Mouse (Mus musculus): ENCODE data around the gene Upp1. TPM values are rescaled to one million over a fixed set of nuclear protein-coding genes. Genes with fewer than 3 reads are reported as not detected.
A peak's percentile ranks its signal among the peaks of the same experiment; 100 is the strongest.

Gene Upp1
- polyA plus RNA-seq, 1 experiment from 2014 or later = 8.6 TPM

GRCm38 (mm10) chr11:9119231-9120020 lies 1.5 kb downstream of the Upp1 start:
- peaks cover 53% of the 10 kb centered on the region for H3K27me3 ChIP-seq (ENCODE audit: control insufficient read depth, insufficient read depth, low read length)
- H3K4me2 ChIP-seq (replicated peaks; ENCODE audit: low read depth, low read length) = peak overlapping the region; percentile 88
- ATAC-seq (ENCODE audit: low FRiP score, low TSS enrichment) = no peak
- peaks cover 8% of the 10 kb centered on the region; the same call in 1 of the 2 replicates for H3K4me1 ChIP-seq (ENCODE audit: control insufficient read depth, insufficient read depth, low read length)
- no peaks in the 10 kb centered on the region for H3K9me3 ChIP-seq (ENCODE audit: control insufficient read depth, low read length)
- H3K36me3 ChIP-seq (ENCODE audit: control insufficient read depth, insufficient read depth, low read length) = no peaks in the 10 kb centered on the region
- WGBS = 9% methylated on average over 22 of the region's 22 CpGs
- peak overlapping the region; percentile 34 for H3K4me3 ChIP-seq (ENCODE audit: low read length)
- no peak overlapping the region for H3K27ac ChIP-seq (ENCODE audit: low read depth, low read length)
- no peak overlapping the region; the same call in 1 of the 2 replicates for H3K9ac ChIP-seq (ENCODE audit: low read depth, low read length)

DNA sequence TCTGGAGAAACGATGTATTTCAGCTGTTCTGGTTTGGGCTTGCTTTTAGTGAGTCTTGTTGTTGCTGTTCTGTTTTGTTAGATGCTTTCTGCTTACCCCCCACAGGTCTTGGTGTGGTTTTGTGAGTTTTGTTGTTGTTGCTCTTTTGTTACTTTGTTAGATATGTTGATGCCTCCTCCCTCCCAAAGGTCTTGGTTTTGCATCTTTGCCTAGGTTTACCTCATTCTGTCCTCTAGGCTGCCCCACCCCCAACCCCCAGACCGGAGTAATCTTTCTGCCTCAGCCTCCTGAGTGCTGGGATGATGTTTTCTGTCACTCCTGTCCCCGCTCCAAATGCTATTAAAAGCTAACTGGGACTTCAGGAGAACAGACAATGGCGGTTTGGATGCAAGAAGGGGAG lies 4.4 kb downstream of the Upp1 start:
- H3K9me3 ChIP-seq (ENCODE audit: control insufficient read depth, low read length) = no peaks in the 10 kb centered on the region
- H3K4me2 ChIP-seq (replicated peaks; ENCODE audit: low read depth, low read length) = no peak overlapping the region
- no peak for ATAC-seq (ENCODE audit: low FRiP score, low TSS enrichment)
- H3K4me1 ChIP-seq (ENCODE audit: control insufficient read depth, insufficient read depth, low read length) = peaks cover 8% of the 10 kb centered on the region; the same call in 1 of the 2 replicates
- 79% methylated on average over 4 of the region's 4 CpGs for WGBS
- no peak overlapping the region for H3K4me3 ChIP-seq (ENCODE audit: low read length)
- H3K36me3 ChIP-seq (ENCODE audit: control insufficient read depth, insufficient read depth, low read length) = no peaks in the 10 kb centered on the region
- H3K27ac ChIP-seq (ENCODE audit: low read depth, low read length) = no peak overlapping the region
- peaks cover 35% of the 10 kb centered on the region for H3K27me3 ChIP-seq (ENCODE audit: control insufficient read depth, insufficient read depth, low read length)
- H3K9ac ChIP-seq (ENCODE audit: low read depth, low read length) = no peak overlapping the region

- 69% methylated on average over 5 of the region's 5 CpGs for WGBS
- Histone ChIP-seq H3K4me3 (ENCODE audit: low read length) (no peak overlapping the region), H3K9ac (ENCODE audit: low read depth, low read length) (no peak overlapping the region), H3K4me2 (replicated peaks; ENCODE audit: low read depth, low read length) (no peak overlapping the region), H3K4me1 (ENCODE audit: control insufficient read depth, insufficient read depth, low read length) (no peaks in the 10 kb centered on the region), H3K36me3 (ENCODE audit: control insufficient read depth, insufficient read depth, low read length) (no peaks in the 10 kb centered on the region), H3K9me3 (ENCODE audit: control insufficient read depth, low read length) (no peaks in the 10 kb centered on the region), H3K27ac (ENCODE audit: low read depth, low read length) (no peak overlapping the region), H3K27me3 (ENCODE audit: control insufficient read depth, insufficient read depth, low read length) (no peaks in the 10 kb centered on the region)
- no peak for ATAC-seq (ENCODE audit: low FRiP score, low TSS enrichment)
These were observed 8.6 kb downstream of the Upp1 start for GRCm38 (mm10) chr11:9126373-9127107.

DNA sequence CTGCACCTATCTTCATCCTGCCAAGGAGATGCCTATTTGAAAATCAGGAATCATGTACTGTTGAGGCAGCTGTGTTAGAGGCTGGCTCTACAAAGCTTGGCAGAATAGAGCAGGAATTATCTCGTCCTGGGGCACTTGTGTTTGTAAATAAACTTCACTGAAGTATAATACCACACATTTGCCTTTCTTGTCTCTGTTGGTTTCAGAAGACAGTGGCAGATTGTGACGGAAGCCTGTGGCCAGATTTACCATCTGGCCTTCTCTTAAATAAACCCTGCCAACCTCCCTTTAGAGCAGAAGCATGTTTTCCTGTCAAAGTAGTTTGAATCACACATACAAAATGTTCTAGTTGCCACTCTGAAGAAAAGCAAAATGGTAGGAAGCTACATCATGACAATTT lies 10.2 kb downstream of the Upp1 start:
- Histone ChIP-seq H3K4me2 (replicated peaks; ENCODE audit: low read depth, low read length) (no peak overlapping the region), H3K9me3 (ENCODE audit: control insufficient read depth, low read length) (no peaks in the 10 kb centered on the region), H3K9ac (ENCODE audit: low read depth, low read length) (no peak overlapping the region), H3K36me3 (ENCODE audit: control insufficient read depth, insufficient read depth, low read length) (no peaks in the 10 kb centered on the region), H3K27me3 (ENCODE audit: control insufficient read depth, insufficient read depth, low read length) (no peaks in the 10 kb centered on the region), H3K4me3 (ENCODE audit: low read length) (no peak overlapping the region), H3K4me1 (ENCODE audit: control insufficient read depth, insufficient read depth, low read length) (no peaks in the 10 kb centered on the region), H3K27ac (ENCODE audit: low read depth, low read length) (no peak overlapping the region)
- ATAC-seq (ENCODE audit: low FRiP score, low TSS enrichment) = no peak
- 74% methylated on average over 2 of the region's 2 CpGs for WGBS

- Histone ChIP-seq H3K4me2 (replicated peaks; ENCODE audit: low read depth, low read length) (no peak overlapping the region), H3K4me1 (ENCODE audit: control insufficient read depth, insufficient read depth, low read length) (no peaks in the 10 kb centered on the region), H3K36me3 (ENCODE audit: control insufficient read depth, insufficient read depth, low read length) (no peaks in the 10 kb centered on the region), H3K27ac (ENCODE audit: low read depth, low read length) (no peak overlapping the region), H3K4me3 (ENCODE audit: low read length) (no peak overlapping the region), H3K9ac (ENCODE audit: low read depth, low read length) (no peak overlapping the region), H3K9me3 (ENCODE audit: control insufficient read depth, low read length) (no peaks in the 10 kb centered on the region), H3K27me3 (ENCODE audit: control insufficient read depth, insufficient read depth, low read length) (no peaks in the 10 kb centered on the region)
- 93% methylated on average over 8 of the region's 8 CpGs for WGBS
- ATAC-seq (ENCODE audit: low FRiP score, low TSS enrichment) = no peak
These were observed 11.6 kb downstream of the Upp1 start for GRCm38 (mm10) chr11:9129528-9129927.

DNA sequence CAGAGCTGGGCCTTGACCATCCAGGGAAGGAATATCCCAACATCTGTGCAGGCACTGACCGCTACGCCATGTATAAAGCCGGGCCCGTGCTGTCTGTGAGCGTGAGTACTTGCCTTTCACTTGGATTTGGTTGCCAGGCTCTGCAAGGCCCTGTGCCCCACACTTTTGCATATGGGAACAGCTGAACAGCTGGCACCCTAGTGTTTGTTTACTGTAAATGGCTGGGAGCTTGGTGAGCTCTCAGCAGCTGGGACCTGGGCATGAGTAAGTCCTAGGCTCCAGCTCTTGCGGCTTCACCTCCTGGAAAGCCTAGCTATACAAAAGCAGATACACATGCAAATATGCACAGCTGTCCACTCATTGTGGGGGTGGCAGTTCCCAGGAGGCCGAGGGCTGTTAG lies 13.8 kb downstream of the Upp1 start:
- Histone ChIP-seq H3K9me3 (ENCODE audit: control insufficient read depth, low read length) (no peaks in the 10 kb centered on the region), H3K9ac (ENCODE audit: low read depth, low read length) (no peak overlapping the region), H3K4me3 (ENCODE audit: low read length) (no peak overlapping the region), H3K4me1 (ENCODE audit: control insufficient read depth, insufficient read depth, low read length) (no peaks in the 10 kb centered on the region), H3K4me2 (replicated peaks; ENCODE audit: low read depth, low read length) (no peak overlapping the region), H3K27ac (ENCODE audit: low read depth, low read length) (no peak overlapping the region), H3K36me3 (ENCODE audit: control insufficient read depth, insufficient read depth, low read length) (no peaks in the 10 kb centered on the region), H3K27me3 (ENCODE audit: control insufficient read depth, insufficient read depth, low read length) (no peaks in the 10 kb centered on the region)
- 94% methylated on average over 7 of the region's 7 CpGs for WGBS
- no peak for ATAC-seq (ENCODE audit: low FRiP score, low TSS enrichment)

GRCm38 (mm10) chr11:9135589-9136246 lies 17.8 kb downstream of the Upp1 start:
- Histone ChIP-seq H3K36me3 (ENCODE audit: control insufficient read depth, insufficient read depth, low read length) (no peaks in the 10 kb centered on the region), H3K9ac (ENCODE audit: low read depth, low read length) (no peak overlapping the region), H3K4me1 (ENCODE audit: control insufficient read depth, insufficient read depth, low read length) (no peaks in the 10 kb centered on the region), H3K4me3 (ENCODE audit: low read length) (no peak overlapping the region), H3K4me2 (replicated peaks; ENCODE audit: low read depth, low read length) (no peak overlapping the region), H3K9me3 (ENCODE audit: control insufficient read depth, low read length) (no peaks in the 10 kb centered on the region), H3K27me3 (ENCODE audit: control insufficient read depth, insufficient read depth, low read length) (no peaks in the 10 kb centered on the region), H3K27ac (ENCODE audit: low read depth, low read length) (no peak overlapping the region)
- peak; percentile 64 for ATAC-seq (ENCODE audit: low FRiP score, low TSS enrichment)
- 73% methylated on average over 11 of the region's 11 CpGs for WGBS

- Histone ChIP-seq H3K27ac (ENCODE audit: low read depth, low read length) (no peak overlapping the region), H3K4me3 (ENCODE audit: low read length) (no peak overlapping the region), H3K36me3 (ENCODE audit: control insufficient read depth, insufficient read depth, low read length) (no peaks in the 10 kb centered on the region), H3K9me3 (ENCODE audit: control insufficient read depth, low read length) (no peaks in the 10 kb centered on the region), H3K9ac (ENCODE audit: low read depth, low read length) (no peak overlapping the region), H3K4me1 (ENCODE audit: control insufficient read depth, insufficient read depth, low read length) (no peaks in the 10 kb centered on the region), H3K4me2 (replicated peaks; ENCODE audit: low read depth, low read length) (no peak overlapping the region), H3K27me3 (ENCODE audit: control insufficient read depth, insufficient read depth, low read length) (no peaks in the 10 kb centered on the region)
- ATAC-seq (ENCODE audit: low FRiP score, low TSS enrichment) = peak; percentile 61
- 26% methylated on average over 5 of the region's 5 CpGs for WGBS
These were observed 18.6 kb downstream of the Upp1 start for GRCm38 (mm10) chr11:9136471-9136870.

DNA sequence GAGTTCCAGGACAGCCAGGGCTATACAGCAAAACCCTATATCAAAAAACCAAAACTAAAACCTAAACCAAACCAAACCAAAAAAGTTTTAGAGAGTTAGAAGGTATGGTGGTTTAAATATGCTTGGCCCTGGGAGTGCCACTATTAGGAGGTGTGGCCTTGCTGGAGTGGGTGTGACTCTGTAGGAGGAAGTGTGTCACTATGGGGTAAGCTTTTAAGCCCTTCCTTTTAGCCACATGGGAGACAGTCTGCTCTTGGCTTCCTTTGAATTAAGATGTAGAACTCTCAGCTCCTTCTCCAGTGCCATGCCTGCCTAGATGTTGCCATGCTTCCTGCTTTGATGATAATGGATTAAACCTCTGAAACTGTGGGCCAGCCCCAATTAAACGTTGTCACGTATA lies 27.2 kb downstream of the Upp1 start:
- no peak overlapping the region for H3K9ac ChIP-seq (ENCODE audit: low read depth, low read length)
- no peaks in the 10 kb centered on the region for H3K4me1 ChIP-seq (ENCODE audit: control insufficient read depth, insufficient read depth, low read length)
- H3K36me3 ChIP-seq (ENCODE audit: control insufficient read depth, insufficient read depth, low read length) = no peaks in the 10 kb centered on the region
- no peak for ATAC-seq (ENCODE audit: low FRiP score, low TSS enrichment)
- no peaks in the 10 kb centered on the region for H3K27me3 ChIP-seq (ENCODE audit: control insufficient read depth, insufficient read depth, low read length)
- no peak overlapping the region for H3K27ac ChIP-seq (ENCODE audit: low read depth, low read length)
- no peak overlapping the region for H3K4me3 ChIP-seq (ENCODE audit: low read length)
- 94% methylated on average over 2 of the region's 2 CpGs for WGBS
- 0 out of 2 replicates have a peak, but pooled peaks cover 2% of the 10 kb centered on the region for H3K9me3 ChIP-seq (ENCODE audit: control insufficient read depth, low read length)
- no peak overlapping the region for H3K4me2 ChIP-seq (replicated peaks; ENCODE audit: low read depth, low read length)
